Mouse (Mus musculus) frontal cortex, adult 2 months (tissue): ENCODE measurements around the gene Wdr17. TPM values are rescaled to one million over a fixed set of nuclear protein-coding genes. Genes with fewer than 3 reads are reported as not detected.
"Not testable (repeated sequence)": the region's sequence is repeated elsewhere in the genome, so short reads cannot be mapped to it uniquely, and the experiment has no call there.

Experiments
- DNase-seq, 2 experiments: peaks; one replicate each; pipeline ENCODE4 v3.0.0; 2022; ENCODE audit warnings: low spot score in 1 of 2; ENCODE audit errors: extremely low spot score in 1 of 2
- polyA plus RNA-seq: library from polyadenylated mRNA; depleted of rRNA; stranded (reverse); fragments of >200 nt; gene quantifications from 2 replicates; pipeline ENCODE4 v1.2.3, GENCODE M21; 2012

The Wdr17 gene
- polyA plus RNA-seq, 1 experiment, result 24.7 TPM

DNA sequence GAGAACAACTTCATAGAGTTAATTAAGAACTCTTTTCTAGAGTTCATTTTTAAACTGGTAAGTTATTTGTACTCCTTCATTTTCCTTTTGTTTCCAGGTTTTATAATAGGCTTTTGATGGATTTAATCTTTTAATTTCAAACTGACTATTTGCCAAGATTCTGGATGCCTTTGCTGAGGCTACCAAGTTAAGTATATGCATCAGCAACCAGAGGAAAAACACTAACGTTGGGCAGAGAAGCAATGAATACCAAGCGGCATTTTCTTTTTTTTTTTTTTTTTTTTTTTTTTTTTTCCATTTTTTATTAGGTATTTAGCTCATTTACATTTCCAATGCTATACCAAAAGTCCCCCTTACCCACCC, 94.3 kb downstream of the Wdr17 start:
- DNase-seq, result no peak

DNA sequence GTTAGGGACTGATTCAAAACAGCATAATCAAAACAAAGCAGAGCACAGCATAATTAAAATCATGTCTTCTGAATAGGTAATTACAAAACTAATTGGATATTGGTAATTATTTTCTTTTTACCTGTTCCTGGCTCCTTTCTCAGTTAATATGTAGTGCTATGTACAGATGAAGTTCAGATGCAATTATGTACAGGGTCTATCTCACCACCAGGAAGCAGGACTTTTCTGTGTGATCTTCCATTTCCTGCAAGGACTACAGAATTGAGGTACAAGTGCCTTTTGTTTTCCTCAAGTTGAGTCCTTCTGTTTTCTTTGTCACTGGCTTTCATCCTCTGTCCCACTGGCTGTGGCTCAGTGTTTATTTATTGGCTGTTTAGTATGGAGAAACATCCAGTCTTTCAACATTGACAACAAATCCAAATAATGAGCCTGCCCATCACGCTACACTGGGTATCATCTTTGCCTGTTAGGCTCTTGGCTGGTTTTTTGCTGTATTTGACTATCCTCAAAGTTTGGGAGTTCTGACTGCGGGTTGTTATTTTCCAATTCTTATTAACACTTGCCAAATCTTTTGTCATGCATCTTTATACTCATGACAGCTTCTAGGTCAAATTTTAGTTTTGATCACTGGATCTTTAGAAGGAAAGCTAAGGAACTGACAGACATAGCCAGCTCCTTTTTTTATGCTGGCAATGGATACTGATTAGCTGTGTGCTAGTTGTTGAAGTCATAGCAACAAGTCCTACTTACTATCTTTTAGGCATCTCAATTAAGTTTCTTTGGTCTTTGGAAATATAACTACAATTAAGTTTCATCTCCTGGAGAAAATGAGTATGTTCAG, 94.9 kb downstream of the Wdr17 start:
- DNase-seq, result peak in 1 of 2 experiments; percentile 20

DNA sequence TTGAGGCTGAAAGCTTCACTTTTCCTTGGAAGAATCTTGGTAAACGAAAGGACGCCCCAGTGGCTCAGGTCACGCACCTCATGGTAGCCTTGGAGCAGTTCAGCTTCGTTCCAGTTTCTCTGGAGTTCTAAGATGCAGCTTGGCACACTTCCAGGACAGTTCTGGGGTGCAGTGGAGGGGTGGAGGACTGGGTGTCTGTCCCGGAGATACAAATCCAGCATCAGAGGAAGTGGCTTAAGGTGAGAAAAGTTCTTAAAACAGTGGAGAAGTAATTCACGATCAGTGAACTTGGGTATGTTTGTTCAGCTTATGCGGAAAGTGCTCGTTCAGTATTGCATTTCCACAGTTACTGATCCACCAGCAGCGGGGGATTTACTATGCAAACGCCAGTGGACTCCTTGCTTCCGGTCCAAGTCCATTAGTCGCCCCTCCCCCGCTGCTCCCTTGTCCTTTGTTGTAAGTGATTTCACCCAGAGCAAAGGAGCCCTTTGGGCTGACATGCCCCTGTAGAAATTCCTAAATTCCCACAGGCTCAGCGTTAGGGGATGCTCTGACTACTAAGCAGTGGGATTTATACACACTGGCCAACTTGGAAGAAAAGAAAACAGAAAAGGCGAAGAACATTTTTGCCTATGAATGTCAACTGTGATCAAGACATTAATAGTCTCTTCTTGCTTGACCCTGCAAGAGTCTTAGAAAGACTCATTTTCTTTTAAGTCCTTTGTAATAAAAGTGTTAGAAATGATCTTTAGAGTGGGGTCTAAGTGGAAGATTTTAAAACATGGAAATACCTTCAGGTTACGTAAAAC, 106.6 kb downstream of the Wdr17 start:
- DNase-seq, result peak; percentile 37 to 75

DNA sequence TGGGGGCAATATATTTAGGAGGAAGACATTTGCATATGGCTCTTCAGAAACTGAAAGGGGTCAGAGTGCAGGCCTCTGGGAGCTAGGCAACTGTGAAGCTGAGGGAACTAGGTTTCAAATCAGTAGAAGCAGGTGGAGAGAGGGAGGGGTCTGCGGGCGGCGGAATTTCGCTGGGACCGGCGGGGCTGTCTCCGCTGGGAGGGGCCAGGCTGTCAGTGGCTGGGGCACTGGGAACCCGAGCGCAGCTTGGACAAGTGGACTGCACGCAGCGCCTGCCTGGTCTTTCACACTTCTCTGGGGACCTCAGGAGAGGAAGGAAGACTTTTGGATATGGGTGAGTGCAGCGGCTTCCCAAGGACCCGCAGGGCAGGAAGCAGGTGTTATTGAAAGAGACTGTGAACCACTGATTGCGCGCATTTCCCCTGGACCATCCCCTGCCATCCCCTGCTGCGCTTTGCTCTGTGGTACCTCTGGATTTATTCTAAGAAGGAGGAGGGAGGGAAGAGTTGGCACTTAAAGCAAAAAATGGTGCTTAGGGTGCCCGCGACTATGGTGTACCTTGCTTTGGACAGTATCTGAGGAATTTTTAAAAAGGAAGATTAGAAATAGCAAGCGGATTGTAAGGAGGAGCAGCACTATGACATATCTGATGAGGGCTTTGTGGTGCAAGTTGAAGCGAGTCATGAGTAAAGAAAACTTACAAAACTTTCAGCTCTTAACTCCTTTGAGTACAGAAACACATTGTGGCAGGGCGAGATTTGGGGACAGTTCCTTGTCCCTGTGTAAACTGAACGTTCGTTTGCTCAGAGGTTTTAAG, 107.5 kb downstream of the Wdr17 start:
- DNase-seq, result peak in 1 of 2 experiments; percentile 35

DNA sequence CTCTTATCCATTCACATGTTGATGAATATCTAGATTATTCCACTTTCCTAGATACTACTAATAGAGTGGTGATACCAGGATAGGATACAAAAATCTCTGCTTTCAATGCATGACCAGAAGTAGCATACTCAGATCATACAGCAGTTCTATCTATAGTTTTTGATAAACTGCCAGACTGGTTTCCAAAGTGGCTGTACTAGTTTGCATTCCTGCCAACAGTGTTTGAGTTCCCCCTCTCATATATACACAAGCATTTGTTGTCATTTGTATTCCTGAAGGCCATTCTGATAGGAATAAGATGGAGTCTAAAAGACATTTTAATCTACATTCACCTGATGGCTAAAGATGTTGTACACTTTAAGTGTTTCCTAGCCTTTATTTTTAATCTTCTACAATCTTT, 110.0 kb downstream of the Wdr17 start:
- DNase-seq, result no peak

DNA sequence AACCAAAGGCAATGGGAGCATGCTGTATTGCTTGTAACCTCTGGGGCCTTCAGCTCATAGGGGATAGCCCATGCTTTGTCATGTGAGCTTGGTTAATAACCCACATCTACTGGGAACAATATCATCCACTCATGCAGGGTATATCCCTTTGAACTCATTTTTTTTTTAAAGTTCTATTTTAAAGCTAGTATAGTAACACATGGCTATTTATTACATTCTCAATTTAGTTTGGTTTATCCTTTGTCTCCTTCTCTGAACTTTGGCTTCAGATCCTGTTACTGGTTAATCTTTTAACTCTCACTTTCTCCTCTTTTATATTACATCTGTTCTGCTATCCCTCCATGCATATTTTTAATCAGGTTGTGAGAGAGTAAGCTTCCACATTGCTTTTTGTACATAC, 110.7 kb downstream of the Wdr17 start:
- no peak for DNase-seq

DNA sequence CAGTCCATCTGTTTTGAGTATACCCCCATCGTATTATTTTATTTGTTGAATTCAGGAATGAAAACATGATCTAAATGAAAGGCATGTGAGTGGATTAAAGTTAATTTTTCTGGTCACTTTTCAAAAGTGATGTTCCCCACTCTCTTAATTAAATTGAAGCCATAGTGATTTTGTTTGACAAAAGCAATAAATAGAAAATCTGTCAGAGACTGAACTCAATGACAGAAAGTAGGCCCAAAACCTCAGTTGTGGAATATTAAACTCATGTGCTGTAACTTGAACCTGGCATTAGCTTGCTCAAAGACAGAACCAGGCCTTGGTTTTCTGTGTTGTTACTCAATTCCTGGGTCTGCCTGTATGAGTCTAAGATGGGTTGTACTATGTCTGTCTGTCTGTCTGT, 129.3 kb downstream of the Wdr17 start:
- no peak for DNase-seq

DNA sequence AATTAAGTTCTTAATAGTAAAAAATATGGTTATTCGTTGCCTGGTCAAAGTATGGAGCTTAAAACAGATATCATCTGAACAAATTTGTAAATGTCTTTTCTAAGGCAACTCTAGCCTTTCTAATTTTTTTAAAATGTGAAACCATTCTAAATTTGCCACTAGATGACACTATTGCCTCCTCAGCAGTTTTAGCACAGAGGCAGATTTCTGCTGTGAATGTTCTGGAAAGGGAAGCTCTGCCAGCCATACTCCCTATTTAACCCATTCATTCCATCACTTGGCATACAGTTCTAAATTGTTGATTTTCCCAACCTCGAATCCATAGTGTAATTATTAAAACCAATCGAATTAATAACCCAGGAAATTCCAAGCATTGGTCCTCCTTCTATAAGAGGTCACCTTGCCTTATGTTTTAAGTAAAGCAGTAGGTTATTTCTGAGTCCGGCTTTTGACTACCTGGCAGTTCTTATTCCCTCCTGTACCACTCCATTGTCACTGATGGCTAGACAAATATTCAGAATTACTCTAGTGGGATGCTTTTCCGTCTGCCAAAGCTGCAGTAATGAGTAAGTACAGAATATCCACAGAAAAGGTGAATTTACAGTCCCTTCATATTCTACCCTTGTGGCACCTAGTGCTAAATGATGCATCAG, 150.2 kb downstream of the Wdr17 start:
- peak in 1 of 2 experiments; percentile 73 for DNase-seq

DNA sequence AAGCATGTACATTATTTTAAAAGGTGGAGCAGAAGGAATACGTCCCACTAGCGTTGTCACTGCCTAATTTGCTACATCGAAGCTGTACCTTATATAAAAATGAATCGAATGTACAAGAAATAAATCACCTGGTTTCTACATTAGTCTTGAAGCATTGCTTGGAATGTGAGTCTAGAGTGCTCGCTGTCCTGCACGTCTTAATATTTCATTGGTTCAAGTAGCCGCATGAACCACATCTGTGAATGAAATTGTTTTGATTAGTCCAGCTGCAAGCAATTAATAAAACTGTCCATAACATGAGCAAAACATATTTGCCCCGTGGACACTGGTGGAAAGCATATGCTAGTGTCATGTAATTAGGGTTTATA, 162.3 kb downstream of the Wdr17 start:
- no peak for DNase-seq

DNA sequence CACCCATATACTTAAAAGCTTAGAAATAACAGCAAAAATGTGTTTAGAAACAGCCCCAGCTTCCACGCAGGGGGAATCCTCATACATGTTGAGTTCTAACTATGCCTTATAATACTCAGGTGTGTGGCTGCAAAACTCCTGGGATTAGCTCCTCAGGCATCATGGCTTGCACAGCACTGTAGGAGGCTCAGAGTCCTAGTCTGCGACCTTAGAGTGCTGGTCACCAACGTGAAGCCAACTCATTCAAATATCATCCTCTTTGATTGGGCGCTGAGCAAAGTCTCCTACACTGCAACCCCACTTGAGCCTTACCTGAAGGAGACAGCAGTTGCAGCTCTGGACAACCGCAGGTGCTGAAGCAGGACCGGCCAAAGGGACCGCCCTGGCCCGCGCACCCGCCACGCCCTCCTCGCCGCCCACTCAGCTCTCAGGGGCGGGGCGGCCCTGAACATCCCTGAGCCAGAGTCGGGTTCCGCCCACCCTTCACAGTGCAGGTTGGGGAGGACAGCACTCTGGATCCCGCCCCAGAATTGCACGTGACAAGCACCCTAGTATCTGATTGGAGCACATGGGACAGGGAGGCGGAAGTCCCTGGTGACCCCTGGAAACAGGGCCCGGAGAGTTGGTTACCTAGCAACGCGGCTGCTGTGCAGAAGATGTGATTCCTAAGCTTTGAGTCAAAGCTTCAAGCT, 162.9 kb downstream of the Wdr17 start:
- DNase-seq, result peak; percentile 97 to 98

DNA sequence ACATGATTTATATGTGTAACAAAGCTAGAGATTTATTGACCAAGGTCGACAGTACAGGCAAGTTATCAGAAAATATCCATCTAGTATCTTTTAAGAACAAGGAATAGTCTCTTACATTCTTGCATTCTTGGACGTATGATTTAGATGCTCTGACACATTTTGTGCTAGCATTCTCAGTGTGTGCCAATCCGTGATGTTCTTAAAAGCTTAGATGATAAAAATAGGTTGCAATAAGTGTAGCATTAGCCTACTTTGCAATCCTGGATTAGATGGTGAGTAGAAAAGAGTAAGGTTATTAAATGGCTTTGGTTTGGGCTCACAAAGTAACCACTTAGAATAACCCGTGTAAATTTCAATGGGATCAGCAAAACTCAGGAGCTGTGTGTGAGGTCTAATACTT, 168.5 kb downstream of the Wdr17 start:
- DNase-seq, result no peak

DNA sequence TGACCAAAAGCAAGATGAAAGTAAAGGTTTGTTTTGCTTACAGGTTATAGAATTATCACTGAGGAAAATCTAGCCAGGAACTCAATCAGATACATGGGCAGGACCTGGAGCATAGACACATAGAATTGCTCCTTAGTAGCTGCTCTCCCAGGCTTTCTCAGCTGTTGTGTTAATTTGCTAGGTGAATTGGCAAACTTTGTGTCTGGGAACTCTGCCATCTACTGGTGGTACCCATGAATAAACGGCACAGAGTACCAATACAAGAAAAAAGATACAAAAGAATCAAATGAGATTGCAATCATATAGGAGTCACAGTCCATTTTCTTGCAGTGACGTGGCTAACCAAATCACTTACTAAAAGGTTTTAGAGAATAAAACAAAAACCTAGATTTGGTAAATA, 181.2 kb downstream of the Wdr17 start:
- DNase-seq, result peak in 1 of 2 experiments; percentile 37

DNA sequence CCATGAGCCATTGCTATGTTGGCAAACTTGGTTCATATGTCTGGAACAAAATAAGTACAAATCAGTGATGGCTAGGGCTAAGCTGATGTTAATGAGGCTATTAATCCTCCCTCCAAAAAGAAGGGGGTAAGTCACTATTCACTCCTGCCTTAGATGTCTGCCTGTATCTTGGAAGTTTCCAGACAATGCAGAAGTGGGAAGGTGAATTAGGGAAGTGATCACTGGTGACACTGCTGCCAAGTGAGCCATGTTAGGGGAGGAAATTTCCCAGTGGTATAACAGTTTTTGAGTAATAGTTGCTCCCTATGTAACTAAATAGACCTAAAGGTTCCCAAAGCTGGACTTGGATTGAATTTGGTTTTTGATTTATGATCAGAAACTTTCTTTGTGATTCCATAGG, 215.2 kb downstream of the Wdr17 start:
- no peak for DNase-seq

DNA sequence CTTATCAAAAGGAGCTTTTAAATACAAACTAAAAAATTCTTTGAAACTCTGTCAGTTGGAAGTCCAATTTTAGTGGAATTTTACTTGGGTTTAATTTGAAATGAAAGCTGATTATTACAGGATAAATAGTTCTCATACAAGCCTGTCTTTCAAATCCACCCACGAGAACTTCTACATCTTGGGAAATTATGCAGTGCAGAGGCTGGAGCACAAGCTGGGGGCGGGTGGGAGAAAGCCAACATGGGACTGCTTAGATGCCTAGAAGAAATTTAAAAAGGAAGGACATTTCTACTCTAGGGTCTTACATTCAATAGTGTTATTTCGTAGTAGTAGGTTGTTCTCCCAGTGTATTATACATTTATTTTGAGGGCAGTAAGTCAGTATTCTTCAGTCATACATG, 219.2 kb downstream of the Wdr17 start:
- peak; percentile 56 to 73 for DNase-seq

DNA sequence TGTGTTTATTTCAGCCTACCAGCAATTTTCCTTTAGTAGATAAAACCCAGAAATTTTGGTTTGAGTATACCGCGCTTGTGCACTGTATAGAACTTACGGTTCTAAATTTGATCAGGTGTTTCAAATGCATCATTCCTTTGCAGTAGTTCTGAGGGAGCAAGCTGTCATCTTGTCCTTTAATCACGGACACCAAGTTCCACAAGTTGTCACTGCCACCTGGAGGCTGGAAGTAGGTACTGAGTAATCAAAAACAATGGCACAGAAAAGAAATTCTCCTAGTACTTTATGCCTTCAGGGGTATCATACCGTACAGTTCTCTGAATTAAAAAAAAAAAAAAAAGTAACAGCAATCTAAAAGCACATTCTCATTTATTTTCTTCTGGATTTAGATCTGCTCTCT, 226.3 kb downstream of the Wdr17 start:
- DNase-seq, result peak; percentile 45 to 80

DNA sequence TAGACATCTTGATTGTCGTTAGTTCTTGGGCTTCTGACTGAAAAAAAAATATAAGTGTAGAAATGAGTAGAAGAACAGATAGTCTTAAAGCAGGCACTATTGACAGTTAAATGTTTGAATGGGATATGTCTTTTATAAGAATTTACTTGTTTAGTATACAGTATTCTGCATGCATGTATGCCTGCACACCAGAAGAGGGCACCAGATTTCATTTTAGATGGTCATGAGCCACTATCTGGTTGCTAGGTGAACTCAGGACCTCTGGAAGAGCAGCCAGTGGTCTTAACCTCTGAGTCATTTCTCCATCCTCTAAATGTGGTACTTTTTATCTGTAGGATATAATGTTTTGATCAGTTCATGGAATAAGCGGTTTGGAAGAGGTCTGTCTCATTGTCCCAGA, 227.3 kb downstream of the Wdr17 start:
- no peak for DNase-seq

DNA sequence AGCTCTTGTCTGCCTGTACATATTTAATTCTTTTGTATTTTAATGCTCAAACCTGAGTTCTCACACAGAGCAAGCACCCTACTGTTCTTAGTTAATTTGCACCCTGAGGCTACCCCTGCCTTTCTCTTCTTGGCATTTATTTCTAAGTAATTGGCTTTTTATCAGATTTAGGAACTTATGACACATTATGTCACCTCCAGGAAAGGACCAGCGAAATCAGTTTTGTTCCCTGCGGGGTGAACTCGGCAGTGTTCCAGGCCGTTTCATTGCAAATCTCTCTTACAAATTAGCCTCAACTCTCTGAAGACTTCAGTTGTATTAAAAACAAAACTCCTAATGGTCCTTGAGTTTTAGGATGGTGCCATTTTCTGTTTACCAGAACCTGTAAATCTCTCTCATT, 248.3 kb downstream of the Wdr17 start:
- DNase-seq, result no peak

DNA sequence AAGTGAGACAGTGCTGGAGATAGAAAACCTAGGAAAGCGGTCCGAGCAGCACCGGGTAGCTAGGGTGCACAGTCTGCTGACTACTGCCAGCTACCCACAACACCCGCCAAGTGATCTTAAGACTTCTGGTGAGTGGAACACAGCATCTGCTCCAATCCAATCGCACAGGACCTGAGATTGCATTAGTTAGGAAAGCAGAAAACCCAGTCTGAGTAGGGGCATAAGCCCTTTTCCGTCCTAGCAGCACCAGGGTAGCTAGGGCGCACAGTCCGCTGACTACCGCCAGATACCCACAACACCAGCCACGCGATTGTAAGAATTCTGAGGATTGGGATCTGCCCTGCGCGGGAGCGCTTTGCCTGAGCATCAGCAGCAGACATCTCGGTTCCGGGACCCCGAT, 270.3 kb downstream of the Wdr17 start:
- DNase-seq, result not testable (repeated sequence)

DNA sequence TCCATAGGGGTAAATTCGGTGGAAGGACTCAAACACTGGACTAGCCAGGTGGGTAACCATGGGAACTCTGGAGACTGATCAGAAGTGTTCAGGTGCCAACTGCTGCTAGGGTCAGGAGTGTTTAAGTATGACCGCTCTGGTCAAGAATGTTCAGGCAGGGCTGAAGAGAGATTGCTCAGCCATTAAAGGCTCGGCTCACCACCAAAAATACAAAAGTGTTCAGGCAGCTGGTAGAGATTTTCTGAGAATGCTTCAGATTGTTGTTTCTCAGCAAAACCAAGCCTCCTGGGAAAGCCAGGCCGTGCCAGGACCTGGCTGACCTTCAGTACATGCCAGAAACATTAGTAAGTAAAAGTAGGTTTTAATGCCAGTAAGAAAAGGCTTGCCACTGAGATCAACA, 276.7 kb downstream of the Wdr17 start:
- DNase-seq, result no peak

DNA sequence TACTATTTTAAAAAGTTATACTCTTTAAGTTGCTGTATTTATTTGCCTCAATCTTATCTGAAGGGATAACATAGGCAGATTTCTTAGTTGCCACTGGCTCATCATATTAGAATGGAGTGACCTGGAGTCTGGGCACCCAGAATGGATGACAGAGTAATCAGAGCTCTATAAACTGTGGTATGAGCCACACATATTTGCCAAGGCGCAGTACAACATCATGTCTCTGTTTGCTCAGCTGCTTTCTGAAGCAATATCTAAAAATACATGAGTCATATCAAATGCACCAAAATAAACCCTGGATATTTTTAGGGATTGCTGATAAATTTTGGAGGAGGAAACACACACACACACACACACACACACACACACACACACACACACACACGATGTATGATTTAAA, 277.6 kb downstream of the Wdr17 start:
- DNase-seq, result peak in 1 of 2 experiments; percentile 15
